Mouse (Mus musculus) spleen, embryonic (tissue): ENCODE measurements around the gene Sytl3.

ENCODE experiments used
- CTCF ChIA-PET: fragments of 350-600 bp; sonication (Branson Sonifier 250); formaldehyde crosslinking; loops from one replicate; lab custom pipeline; 2022; lab: Charles Lee

The Sytl3 gene

DNA sequence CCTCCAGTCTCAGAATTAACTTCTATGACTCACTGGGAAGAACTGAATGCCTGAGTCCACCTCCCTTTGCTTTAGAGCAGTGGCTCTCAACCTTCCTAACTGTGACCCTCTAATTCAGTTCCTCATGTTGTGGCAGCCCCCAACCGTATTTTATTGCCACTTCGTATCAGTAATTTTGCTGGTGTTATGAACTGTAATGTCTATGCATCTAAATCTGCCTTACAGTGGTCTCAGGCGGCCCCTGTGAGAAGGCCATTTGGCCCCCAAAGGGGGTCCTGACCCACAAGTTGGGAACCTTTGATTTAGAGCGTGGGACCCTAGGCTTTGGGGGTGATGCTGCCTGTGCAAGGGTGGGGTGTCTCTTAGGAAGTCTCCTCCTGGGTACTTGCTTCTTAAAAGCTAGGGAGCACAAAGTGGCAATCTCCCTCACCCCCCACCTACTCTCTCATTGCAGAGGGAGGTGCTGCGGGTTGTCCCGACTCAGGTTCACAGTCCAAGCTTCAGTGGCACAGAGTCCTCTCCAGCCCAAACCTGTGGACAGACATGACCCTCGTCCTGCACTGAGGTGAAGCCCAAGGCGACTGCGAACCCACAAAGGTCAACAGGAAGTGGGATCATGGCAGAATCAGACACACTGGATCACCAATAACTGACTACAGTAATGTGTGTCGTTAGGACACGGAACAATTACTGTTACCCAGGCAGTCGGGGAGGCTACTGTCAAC, 78.5 kb downstream of the Sytl3 start:
- CTCF ChIA-PET, result no interaction called here

DNA sequence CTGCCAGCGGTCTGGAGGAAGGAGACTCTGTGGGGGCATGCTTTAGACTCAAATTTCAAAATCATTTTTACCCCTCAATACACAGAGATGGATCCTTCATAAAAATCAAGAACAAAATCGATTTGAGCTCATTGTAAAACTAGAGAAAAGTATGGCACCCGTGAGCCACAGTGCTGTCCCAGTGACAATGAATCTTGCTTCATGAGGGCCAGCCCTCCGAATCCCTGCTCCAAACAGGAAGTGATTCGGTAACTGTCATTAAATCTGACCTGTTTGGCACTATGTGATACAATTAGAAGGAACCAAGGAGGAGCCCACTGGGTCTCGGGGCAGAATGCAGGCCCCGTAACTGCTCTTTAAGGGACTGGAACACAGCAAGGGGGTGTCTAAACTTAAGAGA, 79.9 kb downstream of the Sytl3 start:
- CTCF ChIA-PET, result interaction anchor here (0.6 kb wide), 1 partner anchor 48 kb away, joined by 3 read pairs; no protein-coding TSS in a partner anchor

DNA sequence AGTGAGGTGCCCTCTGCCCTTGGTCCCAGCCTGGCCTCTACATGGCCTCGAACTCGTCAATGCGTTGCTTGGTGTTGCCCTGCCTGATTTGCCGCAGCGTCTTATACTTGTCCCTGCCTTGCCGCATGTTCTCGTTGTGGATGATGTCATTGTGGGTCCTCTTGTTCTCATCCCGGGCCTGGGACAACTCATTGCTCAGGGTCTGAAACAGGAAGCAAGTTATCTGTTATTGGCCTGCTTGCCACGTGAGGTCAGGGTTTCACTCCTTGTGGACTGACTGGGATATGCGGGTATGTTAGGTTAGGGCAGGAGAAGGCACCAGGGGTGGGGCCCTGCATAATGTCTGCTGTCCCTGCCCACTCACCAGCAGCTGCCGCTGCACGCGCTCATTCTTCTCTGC, 80.4 kb downstream of the Sytl3 start:
- CTCF ChIA-PET, result interaction anchor here (0.6 to 0.7 kb wide), 2 partner anchors 37 to 49 kb away, joined by 3 read pairs; no protein-coding TSS in a partner anchor

DNA sequence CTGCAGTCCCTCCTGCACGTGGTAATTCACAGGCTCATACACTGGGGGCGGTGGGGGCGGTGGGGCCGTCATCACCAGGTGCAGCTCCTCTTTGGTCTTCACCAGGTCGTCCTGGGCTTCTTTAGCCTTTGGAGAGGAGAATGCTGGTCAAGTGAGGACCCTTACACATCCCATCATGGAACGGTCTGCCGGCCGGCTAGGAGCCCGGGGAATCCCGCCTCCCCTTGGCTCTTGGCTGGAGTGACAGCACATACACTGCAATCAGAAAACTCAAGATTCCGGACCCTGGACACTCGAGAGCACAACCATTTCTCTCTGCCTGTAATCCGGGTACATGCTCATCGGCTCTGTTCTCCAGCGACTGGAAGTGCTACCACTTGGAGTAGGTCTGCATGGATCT, 80.9 kb downstream of the Sytl3 start:
- CTCF ChIA-PET, result interaction anchor here (0.7 kb wide), 1 partner anchor 37 kb away, joined by 3 read pairs; no protein-coding TSS in a partner anchor

DNA sequence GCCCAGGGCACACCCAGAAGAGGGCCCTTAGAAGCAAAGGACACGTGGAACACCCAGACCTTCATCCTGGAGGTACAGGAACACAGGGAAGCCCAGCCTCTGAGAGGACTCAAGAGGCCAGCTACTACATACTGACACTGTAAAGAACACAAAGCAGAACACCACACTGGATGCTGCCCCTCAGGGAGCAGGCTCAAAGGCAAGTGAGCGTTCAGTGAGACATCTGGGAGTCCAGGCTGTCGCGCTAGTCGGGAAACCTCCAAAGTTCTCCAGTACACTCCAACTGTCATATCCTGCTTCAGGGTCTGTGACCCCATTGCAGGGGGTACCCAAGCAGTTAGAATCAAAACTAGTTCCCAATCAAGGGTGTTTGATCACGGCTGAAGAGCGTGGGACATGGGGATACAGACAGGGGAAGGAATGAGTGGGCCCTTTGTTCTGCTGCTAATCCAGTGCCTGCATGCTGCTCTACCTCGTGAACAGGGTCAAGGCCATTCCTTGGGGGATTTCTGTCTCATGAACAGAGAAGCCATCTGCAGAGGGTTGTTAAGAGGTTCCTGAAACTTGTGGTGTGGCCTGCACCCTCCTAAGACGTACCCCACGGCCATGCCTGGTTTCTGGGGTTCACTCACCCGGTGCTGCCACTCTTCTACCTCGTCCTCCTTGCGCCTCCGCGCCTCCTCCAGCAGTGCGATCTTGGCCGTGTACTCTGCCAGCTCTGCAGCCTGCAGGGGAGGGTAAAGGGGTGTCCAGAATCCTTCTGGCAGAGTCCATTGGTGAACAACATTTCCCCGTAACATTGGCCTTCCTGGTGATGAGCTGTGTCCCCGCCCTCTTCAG, 81.7 kb downstream of the Sytl3 start:
- CTCF ChIA-PET, result no interaction called here

DNA sequence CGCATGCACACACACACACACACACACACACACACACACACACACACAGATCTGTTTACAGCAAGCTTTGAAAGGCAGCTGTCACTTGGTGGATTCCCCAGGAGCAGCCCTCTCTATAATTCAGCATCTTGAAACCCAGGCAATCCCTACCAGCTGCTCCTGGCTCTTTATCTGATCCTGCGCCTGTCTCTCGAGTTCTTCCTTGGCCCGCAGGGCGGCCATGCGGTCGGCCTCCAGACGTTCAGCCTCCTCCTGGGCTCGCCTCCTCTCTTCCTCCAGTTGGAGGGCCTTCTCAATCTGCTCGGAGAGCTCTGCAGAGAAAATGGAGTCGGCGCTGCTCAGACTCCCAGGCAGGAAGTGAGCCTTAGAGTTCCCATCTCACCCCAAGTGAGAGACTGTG, 82.4 kb downstream of the Sytl3 start:
- CTCF ChIA-PET, result no interaction called here

DNA sequence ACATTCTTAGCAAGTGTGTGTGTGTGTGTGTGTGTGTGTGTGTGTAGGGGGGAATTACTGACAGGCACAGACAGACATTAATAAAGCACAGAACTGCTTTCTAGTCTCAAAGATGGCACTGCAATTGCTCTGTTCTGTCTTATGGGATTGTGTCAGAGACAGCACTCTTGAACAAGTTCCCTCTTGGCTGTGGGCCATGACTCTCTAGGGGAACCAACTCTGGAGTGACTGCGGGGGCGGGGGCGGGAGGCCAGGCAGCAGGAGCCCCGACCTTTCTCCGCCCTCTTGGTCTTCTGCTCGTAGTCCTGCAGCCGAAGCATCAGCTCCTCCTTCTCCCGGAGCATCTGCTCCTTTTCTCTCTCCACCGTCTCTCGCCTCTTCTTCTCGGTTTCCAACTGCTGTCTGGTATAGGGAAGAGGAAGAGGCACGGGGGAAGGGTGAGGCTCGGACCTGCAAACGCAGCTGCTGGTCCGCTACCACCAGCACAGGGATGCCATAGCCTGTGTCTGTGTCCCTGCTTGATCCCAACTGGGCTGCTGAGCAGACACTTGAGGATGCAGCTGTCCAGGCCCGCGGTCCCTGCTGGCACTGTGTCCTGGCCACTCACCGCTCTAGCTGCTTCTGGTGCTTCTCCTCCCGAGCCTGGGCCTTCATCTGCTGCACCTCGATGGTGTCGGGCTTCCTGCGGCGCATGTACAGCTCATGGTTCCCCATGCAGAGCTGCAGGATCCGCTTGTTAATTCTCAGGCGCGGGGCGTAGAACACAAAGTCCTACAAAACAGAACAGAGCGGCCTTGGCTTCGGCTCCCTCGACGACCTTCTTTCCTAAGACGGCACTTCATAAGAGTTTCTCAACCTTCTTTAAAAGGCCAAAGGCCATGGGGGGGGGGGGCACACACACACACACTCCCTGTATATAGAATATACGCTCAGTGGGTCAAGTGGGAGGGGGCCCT, 83.5 kb downstream of the Sytl3 start:
- CTCF ChIA-PET, result no interaction called here

DNA sequence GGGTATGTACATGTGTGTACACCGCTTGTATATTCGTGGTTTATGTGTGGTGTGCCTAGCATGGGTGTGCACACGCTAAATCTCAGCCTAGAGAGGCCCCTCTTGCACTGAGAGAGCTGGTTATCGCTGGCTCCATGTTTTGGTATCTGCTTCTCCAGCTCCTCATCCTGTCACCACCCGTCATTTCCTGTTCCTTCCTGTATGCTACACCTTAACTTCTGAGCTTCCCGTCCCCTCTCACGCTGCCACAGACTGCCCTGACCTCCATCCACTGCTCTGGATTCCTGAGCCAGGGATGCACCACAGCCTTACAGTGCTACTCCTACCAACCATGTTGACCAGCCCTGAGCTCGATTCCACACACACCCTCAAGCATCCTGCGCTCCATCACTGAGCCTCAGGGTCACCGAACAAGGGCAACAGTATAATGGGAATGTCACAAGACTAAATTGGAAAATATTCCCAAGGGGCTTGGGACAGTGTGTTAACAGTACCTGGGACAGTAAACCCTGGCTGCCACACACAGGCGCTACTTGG, 84.2 kb downstream of the Sytl3 start:
- CTCF ChIA-PET, result no interaction called here

DNA sequence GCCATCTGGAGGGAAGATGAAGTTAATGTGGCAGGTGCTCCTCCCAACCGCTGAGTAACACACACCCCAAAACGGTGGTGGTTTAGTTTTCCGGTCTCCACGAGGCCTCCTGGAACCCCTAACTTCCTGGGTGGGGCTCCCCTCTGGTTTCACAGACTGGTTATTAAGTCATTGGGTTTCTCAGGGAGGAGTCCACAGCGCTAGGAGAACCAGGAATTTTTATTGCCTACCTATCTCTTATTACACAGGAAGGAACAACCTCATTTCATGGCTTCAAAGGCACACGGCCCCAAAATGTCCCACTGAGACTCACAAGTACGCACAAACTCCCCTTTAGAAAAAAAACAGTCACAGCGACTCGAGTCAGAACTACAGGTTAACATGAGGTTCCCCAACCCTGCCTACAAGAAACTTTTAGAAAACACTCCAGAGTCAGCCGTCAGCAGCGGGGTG, 84.9 kb downstream of the Sytl3 start:
- CTCF ChIA-PET, result interaction anchor here (0.9 kb wide), 1 partner anchor 99 kb away, joined by 3 read pairs; no protein-coding TSS in a partner anchor

DNA sequence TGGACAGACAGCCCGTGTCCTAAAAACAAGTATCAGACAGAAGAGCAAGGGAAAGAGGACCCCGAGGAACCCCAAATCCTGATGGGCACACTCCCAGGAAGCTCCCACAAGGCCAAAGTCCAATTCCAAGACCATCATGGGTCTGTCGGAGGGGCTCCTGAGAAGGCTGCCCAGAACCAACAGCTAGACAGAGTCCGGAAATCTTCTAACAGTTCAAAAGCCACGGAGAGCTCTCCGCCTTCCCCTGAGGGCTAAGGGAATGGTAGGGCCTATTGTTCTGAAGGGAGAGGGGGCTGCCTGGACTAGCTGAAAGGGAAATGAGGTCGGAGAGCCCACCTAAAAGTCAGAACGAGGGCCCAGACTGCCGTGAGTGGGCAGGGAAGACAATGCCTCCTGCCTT, 85.5 kb downstream of the Sytl3 start:
- CTCF ChIA-PET, result interaction anchor here (0.9 kb wide), 1 partner anchor 98 kb away, joined by 3 read pairs; no protein-coding TSS in a partner anchor

DNA sequence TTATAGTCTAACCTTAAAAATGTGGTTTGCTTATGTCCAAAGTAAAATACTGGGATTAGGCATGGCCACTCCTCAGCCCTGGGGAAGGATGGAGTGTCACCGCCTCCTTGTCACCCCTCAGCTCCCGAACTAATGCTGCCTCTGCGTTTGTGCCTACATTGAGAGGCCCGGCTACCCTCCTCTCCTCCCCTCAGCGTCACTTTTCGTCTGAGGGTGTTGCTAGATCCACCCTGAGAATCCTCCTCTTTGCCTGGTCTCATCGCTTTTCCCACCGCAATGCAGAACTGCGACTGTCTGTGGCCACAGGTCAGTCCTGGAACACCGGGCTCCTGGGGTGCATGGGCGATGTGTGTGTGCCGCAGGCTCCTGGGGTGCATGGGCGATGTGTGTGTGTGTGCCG, 86.0 kb downstream of the Sytl3 start:
- CTCF ChIA-PET, result interaction anchor here (0.9 kb wide), 1 partner anchor 98 kb away, joined by 3 read pairs; no protein-coding TSS in a partner anchor

DNA sequence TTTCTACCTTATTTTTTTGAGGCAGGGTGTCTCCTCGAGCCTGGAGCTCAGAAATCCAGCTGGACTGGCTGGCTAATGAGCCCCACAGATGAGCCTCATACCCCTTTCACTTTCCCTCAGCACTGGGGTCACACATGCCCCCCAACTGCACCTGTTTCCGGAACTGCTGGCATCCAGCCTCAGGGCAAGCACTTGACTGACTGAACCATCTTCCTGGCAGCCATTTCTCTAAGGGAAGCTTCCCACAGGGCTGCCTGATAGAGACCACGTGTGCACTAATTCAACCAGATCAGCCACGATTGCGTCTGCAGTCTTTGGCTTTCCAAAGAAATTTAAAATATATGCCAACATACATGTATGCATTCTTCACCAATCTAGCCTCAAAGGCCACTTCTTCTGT, 86.6 kb downstream of the Sytl3 start:
- CTCF ChIA-PET, result no interaction called here

DNA sequence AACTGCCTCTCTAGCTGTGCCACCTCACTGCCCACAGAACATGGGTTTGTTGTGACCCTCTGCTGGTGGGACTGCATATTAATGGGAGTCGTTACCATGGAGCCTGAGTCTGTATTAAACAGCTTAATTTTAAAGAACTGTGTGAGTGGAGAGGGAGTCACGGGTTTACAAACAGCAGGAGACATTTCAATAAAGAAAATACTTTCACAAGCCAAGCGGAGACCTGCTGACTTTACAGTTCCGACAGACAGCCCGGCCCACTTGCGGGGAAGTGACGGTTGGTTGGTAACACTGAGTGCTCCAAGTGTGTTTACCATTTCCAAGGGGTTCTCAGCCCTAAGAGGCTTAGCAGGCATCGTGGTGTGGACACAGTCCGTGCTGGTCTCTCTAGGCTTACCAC, 87.1 kb downstream of the Sytl3 start:
- CTCF ChIA-PET, result no interaction called here

DNA sequence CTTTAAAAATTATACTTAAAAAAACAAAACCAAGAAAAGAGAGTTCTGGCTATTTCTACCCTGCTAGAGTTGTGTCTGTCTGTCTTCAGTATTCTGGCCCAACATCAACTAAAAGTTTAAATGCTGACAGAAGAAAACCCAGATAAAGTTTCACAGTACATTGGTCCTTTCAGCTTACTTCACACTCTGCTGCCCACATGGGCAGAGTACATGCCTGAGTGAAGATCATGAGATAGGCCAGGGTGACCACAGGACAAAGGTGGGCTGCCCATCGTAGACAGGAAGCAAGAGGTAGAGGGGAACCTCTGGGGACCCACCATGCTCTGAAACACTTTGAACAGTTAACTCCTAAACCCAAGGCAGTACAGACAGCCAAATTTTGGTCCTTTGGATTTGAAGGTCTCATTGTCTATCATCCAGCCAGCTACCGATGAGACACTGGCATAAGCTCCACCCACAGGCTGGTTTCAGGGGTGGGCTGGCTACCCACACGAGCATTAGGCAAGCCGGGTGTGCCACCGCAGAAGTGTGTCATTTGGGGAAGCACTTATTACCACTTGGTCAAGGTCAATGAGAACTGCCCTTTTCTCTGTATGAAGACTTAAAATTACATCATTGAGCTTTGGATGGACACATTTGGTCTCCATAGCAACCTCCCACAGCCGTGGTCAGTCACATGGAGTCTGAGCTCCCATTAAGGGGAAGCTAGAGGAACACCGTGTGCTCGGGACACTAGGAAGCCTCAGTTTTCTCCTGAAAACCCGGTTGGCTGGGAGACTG, 87.7 kb downstream of the Sytl3 start:
- CTCF ChIA-PET, result interaction anchor here (0.6 kb wide), 1 partner anchor 33 kb away, joined by 8 read pairs; no protein-coding TSS in a partner anchor

DNA sequence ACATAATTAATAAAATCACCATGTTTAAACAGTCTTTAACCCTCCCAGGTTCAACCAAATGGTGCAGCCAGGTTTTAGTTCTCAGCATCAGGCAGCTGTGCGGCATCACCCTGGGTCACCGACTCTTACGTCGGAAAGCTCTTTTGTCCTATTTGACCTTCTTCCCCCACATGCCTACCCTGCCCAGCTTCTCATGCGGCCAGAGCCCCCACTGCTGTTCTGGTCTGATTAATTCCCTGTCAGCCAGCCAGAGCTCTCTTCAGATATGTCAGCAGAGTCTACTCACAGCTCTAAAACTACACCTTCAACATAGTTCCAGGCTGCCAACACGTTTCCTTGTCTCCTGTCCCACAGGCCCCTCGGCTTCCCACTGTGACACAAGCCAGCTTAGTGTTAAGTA, 88.6 kb downstream of the Sytl3 start:
- CTCF ChIA-PET, result no interaction called here

DNA sequence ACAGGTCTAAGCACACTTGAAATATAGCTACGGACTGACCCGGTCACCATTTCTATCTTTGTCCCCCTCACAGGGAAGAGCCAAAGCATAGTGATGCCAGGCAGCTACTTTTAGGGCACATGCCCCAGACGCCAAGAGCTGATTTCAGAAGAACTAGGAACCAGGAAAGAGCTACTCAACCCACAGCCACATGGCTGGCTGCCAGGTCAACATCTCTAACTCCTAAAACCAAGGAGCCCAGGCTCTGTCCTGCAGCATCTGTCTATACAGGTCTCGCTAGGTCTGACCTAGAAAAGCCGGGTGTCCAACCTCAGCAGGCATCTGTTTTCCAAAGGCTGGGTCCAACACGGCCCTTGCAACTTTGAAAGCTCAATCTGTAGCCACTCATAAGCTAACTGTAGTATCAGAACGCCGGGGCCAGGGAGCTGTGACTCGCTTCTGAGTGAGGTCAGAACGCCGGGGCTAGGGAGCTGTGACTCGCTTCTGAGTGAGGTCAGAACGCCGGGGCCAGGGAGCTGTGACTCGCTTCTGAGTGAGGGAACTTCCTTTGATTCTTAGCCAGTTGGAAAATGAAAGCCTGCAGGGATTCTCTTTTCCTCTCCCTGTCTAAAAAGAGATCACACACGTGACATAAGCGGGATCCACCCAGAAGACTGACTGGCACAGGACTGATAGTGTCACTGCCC, 90.0 kb downstream of the Sytl3 start:
- CTCF ChIA-PET, result interaction anchor here (0.6 to 0.7 kb wide), 2 partner anchors 15 to 115 kb away, joined by 3 read pairs; no protein-coding TSS in a partner anchor

DNA sequence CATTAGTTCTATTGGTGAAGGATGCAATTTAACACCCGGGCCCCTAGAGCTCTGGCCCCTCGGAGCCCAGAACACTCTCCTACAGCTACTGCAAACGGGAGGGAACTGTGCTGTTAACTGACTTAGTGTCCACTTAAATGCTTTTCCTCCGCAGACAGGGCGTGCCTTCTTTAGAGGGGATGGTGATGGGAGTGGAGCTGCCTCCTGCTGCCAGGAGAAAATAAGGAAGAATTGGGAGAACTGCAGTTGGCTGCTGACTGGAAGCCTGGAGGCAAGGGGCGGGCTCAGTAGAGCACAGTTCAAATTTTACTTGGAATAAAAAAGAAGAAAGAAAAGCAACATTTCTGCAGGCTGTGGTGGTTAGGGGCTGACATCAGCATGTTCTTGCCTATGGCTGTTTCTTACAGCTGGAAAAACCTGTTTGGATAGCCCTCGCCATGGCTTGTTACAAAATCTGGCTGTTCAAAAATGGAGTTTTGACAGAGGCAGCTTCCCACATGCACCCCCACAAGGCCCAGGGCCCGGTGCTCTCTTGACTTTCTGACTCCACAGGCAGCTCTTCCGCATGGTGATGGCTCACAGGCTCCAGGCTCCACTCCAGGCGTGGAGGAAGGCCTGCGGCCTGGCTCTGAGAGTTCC, 92.4 kb downstream of the Sytl3 start:
- CTCF ChIA-PET, result interaction anchor here (0.5 kb wide), 1 partner anchor 10 kb away, joined by 8 read pairs; no protein-coding TSS in a partner anchor

DNA sequence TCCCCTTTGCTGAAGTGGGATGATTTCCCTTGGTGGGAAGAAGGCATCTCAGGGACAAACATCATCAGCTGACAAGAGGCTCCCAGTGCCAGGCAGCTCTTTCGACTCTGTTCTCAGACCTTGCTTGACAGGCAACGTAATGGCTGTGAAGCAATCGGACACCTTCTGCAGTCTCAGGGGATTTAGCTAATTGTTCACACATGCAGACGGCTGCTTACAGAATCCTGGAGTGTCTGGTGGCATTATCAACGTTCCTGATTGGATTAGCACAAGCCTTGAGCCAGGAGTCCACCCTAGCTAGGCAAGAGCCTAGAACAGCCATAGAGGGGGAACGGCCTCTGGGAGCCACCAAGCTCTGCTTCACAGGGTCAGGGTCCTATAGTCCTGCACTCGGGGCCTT, 93.5 kb downstream of the Sytl3 start:
- CTCF ChIA-PET, result no interaction called here

DNA sequence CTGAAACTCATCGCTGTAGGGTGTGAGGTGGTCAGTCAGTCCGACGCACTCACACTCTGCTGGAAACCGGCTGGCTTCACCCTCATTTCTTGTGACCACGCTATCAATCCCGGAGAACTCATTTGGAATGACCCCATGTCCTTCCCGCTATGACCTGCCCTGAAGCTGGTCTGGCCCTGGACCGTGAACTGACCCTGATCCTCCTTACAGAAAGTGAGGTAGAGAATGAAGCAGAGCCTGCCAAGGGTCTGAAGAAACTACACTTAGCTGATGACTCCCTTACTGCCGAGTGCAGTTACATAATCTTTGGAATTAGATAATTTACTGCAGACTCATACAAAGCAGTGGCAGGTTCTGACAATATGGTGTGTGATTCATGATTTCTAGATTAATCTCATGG, 96.3 kb downstream of the Sytl3 start:
- CTCF ChIA-PET, result no interaction called here
